Mouse (Mus musculus): ENCODE measurements around the gene Plxnc1.

The Plxnc1 gene

DNA sequence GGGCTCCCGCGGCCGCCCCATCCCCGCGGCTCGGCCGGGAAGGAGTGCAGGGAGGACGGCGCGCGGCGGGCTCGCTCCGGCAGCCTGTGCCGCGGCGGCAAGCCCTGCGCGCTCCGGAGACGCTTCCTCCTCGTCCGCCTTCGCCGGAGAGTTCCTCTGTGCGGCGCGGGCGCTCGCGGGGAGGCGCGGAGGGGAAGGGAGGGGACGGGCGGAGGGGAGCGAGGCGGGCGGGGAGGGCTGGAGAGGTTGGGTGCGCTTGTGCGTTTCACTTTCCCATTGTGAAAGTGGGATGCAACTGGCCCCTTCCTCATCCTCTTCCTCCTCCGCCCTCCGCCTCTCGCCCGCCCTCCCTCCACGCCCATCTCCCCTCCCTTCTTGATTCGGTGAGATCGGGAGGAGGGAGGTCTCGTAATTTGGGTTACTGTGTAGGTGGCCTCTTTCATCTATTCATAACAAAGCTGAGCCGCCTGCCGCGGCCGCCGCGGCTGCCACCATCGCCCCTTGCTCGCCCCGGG is at the start of gene Plxnc1:
Gene Plxnc1 (minus strand): TSS at position 145 of the 515 bp plus-strand sequence.
- peak; percentile 10 to 19 for DNase-seq (ENCODE audit: low read depth in 2 of 2, low spot score in 2 of 2)

DNA sequence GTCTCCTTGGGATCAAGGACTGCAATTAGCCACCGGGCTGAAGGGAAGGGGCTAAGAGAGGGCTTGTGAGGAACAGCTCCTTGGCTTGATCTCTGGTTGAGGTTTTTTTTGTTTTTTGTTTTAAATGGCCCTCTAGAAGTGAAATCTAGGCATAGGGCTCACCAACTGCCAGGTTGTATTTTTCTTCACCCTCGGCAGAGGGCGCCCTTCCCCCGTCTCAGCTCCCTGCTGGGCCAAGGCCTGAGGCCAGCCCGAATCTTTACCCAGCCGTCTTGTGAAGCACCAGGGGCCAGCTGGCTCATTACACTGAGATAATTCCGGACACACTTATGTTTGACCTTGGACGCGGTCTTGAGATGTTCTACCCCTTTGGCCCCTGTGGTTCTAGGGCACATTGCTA is 47.5 kb upstream of the Plxnc1 start:
- DNase-seq (ENCODE audit: low read depth in 2 of 2, low spot score in 2 of 2) = peak; percentile 37 to 66

DNA sequence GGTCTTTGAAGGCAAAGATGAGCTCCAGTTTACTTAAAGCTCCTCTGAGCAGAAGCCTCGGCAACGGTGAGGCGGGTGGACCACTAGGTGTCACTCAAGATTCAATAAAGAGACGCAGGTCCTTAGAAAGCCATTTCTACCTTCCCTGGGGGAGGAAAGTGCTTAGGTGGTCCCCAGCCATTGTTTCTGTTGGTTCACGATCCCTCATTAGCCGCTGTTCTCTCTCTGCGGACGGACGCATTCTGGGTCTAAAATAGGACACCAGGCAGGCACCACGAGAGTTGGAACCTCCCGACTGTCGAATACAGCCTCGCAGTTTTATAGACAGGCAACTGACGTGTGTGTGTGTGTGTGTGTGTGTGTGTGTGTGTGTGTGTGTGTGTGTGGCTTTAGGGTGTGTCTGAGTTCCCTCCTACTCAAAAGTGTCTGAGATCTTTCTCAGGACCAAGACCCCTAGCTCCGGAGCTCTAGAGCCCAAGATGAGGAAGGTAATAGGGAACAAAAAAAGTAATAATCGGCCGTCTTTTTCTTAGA is 47.0 kb upstream of the Plxnc1 start:
- DNase-seq (ENCODE audit: low read depth in 2 of 2, low spot score in 2 of 2) = peak; percentile 37 to 55

DNA sequence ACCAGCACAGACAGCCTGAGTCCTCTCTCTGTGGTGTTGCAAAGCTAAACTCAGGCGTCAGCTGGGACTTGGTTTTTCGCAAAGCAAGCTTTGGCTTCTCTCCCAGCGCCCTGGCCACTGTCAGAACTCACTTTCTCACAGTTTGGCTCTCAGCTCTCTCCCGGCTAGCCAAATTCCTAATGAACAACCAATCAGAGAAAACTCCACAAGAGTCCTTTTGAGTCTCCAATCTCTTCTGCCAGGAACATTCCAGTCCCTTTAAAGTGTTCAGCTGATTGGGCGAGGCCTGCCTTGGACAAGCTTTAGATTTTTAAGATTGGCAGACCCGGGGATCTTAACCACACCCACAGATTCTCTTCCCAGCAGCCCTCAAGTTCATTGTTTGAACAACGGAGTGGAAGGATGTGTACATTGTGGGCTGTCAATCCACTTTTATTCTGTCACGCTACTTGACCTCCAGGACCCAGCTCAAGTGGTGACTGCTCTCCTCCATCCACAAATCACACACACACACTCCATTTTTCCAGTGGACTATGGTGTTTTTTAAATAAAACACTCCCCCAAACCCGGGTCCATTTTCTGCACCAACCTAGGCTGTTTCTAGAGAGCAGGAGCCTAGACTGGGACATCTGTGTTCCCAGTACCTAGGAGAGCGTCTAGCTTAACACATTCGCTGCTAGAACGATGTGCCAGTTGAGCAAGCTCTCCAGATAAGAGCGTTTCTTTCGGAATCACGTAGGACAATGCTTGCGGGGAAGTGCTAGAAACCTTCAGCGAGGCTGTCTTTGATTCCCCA is 46.3 kb upstream of the Plxnc1 start:
- DNase-seq (ENCODE audit: low read depth in 2 of 2, low spot score in 2 of 2) = no peak

DNA sequence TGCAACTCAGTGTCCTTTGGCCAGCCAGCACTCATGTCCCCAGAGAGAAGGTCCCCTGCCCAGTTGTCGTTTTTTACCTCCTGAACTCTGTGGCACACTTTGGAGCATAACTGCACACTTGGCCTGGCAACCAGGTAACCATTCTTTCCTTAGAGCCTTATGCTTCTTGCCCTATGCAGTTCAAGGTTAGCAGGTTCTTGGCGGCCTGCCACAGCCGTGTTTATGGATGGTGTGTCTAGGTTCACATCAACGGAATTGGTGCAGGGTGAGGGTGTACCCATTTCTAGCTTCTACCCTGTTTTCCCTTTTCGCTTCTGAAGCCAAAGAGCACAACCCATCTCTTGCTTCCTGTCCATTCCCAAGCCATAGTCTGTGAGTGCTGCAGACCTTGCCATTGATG is 44.7 kb upstream of the Plxnc1 start:
- no peak for DNase-seq (ENCODE audit: low read depth in 2 of 2, low spot score in 2 of 2)

DNA sequence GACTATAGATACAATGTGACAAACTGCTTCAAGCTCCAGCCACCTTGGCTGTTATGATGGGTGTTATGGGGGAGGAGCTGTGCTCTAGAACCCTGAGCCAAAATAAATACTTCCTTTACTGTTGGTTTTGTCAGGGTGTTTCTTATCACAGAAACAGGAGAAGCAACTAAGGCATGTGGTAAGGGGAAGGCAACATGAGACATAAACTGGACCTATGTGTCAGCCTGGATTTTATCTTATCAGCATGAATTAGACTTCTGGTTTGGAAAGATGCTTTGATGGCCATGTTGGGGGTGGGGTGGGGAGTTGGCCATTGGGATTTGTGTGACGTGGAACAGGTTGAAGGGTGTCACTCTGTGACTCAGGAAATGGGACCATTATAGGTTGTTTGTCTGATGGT is 40.5 kb upstream of the Plxnc1 start:
- no peak for DNase-seq (ENCODE audit: low read depth in 2 of 2, low spot score in 2 of 2)

DNA sequence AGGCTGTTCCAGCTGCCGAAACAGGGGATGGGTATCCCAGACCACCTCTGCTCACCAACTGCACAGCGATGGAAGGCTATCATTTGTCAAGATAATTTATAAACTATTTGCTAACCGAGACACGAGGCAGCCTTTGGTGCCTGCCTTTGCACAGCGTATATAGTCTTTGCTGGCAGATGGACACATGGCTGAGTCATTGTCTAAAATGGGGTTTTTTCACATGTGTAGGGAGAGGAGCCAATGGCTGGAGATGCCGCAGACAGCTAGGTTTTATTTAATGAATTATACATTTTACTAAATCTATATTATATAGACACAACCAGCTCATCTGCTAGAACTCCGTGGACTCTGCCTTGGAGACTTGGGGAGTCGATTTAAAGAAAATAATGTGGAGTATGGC is 37.9 kb upstream of the Plxnc1 start:
- DNase-seq (ENCODE audit: low read depth in 2 of 2, low spot score in 2 of 2) = no peak

DNA sequence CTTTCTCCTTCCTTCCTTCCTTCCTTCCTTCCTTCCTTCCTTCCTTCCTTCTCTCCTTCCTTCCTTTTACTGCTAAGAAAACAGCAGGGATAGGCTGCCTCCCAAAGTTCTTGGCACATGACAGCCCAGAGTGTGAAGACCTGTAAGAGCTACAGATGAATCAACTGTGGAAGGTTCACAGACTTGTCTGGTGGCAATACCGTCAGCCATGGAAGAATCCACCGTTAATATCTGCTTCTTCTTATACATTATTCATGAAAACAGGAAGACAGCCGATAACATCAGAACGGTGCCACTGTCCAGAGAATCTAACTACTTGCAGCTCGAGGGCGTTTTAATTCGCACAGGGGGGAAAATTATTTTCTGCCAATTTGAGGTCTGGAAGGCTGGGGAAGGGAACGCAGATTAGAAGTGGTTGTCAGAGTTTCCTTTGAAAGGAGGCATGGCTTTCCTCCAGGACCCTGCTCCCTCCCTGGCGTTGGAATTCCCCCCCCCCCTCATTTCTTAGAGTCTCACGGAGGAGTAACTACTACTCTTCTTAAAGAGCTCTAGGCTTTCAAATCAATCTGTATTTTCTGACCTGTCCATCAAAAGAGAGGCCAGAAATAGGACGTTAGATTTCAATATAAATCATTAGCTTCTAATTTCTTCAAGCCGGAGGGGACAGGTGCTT is 37.0 kb upstream of the Plxnc1 start:
- no peak for DNase-seq (ENCODE audit: low read depth in 2 of 2, low spot score in 2 of 2)

DNA sequence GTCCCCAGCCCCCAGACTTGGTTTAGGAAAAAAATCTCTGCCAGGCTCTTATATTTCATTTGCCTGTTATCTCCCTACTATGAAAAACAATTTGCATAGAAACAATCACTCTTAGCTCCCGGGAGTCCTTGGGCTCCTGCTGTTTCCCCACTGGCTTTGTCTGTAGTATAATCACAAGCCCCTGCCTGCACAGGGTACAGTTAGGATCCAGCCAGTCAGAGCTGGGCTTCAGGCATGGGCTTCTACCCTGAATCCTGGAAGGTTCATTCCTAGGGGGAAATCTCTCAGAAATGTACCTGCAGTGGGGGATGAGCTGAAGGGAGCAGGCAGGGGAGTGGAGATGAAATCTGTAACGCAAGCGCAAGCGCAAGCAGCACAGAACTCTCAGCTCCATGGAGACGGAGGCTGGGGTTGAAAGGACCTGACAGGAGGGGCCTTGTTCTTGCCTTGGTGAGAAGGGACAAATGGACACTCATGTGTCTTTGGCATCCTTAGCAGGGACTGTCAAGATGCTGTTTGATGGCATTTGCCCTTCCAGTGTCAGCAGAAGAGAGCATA is 33.7 kb upstream of the Plxnc1 start:
- no peak for DNase-seq (ENCODE audit: low read depth in 2 of 2, low spot score in 2 of 2)

DNA sequence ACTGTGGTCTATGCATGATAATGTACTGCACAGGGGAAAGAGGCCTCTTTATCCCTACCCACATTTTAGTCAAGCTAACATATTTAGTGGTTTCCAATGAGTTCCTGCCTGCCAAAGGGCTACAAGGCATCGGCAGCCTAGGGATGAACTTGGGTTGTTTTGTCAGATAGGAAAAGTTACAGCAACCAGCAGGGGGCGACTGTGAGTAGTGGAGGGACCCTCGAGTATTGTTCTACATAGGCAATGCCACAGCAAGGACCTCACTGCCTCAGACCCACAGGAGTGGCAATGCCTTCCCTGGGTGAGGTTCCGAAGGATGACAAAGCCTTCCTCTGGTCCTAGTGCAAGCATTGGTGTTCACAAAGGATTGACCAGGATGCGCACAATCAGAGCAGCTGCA is 31.7 kb upstream of the Plxnc1 start:
- DNase-seq (ENCODE audit: low read depth in 2 of 2, low spot score in 2 of 2) = peak; percentile 6 to 23

DNA sequence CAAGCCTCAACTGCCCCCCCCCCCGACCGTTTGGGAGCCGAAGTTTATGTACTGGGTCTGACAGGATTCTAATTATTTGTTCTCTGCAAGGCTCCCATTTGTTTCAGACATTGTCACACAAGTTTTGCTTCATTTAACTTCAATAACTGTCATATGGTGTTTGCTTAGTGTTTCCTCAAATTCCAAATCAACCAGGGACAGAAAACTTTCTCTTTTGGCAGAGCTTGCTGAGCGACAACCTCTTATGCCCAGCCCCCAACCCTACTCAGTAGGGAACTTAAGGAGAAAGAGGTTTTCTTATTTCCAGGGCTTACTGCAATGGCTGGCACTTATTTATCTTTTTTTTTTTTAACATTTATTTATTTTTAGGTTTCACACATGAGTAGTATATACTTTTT is 30.5 kb upstream of the Plxnc1 start:
- no peak for DNase-seq (ENCODE audit: low read depth in 2 of 2, low spot score in 2 of 2)

DNA sequence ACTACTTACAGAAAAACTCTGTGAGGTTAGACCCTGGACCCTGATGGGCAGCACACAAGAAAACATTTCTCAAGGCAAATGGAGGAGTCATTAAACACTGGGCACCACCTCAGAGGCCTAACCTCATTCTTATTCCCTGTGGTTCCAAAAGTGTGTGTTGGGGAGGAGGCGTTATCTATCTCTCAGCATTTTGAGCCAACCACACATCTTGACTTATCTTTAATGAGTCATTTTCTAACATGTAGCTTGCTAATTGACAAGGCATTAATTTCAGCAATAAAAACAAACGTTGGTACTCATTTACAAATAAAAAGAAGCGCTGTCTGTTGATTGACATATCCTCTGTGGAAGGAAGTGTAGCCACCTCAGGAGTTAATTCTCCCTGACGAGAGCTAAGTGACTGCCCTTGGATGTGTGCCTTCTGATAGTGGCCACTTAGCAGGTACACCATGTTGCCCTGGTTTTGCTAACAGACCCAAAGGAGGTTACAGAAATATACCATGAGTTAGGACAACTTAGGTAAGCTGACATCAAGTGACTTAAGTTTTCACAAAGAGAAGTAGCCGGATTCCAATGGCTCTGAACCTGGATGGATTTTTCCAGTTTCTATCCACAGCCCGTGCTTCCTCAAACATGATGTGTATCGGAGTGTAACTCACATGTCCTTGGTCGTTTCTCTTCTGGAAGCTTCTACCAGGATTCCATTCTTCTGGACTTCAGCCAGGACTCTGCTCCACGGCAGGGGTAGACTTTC is 29.9 kb upstream of the Plxnc1 start:
- no peak for DNase-seq (ENCODE audit: low read depth in 2 of 2, low spot score in 2 of 2)

DNA sequence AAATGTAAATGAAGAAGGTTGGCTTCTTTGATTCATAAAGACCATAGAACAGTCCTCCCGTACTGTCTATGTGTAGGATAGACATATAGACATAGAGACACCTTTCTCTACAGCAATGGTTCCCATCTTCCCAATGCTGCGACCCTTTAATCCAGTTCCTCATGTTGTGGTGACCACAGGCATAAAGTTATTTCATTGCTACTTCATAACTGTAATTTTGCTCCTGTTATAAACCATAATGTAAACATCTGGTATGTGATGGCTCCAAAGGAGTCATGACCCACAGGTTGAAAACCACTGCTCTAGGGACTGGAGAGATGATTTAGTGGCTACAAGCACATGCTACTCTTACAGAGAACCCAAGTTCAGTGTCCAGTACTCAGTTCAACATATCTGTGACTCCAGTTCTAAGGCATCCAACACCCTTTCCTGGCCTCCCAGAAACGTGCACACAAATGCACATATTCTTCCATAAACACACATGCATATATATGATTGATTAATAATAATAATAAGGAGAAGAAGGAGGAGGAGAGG is 27.1 kb upstream of the Plxnc1 start:
- no peak for DNase-seq (ENCODE audit: low read depth in 2 of 2, low spot score in 2 of 2)

DNA sequence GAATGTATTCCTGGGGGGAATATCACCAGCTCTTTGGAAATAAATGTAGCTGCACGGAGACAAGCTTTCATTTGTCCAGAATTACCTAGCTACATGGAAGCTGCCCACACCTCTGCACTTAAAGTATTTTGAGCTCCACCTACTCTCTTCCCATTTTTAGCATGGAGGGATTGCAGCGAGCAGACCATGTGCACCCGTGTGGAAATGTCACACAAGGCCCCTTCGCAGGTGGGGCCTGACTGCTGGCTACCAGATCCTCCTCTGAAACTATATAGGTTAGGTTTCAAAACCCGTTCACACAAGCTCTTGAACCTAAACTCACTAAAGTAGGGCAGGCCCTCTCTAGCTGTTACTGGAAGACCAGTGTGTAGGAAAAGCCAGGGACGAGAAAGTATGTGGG is 25.6 kb upstream of the Plxnc1 start:
- no peak for DNase-seq (ENCODE audit: low read depth in 2 of 2, low spot score in 2 of 2)

DNA sequence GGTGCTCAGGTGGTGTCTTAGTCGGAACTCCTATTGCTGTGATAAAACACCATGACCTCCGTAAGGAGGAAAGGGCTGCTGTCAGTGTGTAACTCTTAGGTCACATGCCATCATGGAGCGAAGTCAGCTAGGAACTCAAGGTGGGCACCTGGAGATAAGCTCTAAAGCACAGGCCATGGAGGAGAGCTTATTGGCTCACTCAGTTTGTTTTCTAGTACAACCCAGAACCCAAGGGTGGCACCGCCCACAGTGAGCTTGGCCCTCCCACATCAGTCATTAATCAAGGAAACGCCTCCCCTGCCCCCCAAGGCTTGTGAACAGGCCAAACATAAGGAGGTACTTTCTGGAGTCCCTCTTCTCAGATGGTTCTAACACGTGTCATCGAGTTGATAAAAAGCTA is 22.8 kb upstream of the Plxnc1 start:
- DNase-seq (ENCODE audit: low read depth in 2 of 2, low spot score in 2 of 2) = no peak

DNA sequence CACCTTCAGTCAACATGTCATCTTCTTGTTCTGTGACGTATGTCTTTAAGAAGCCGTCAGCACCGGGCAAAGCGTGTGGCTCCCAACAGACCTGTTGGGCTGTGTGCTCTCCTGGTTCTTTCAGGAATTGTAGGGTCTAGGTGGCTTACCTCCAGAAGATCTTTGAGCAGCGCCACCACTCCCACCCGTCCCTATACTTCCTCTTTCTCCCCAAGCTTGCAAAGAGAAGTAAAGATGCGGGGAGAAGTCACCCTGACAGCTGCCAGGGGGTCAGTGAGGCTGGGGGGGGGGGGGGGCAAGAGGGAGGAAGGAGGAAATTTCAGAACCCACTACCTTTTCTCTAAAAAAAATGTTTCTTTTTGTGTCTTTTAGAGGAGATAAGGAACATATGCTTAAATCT is 22.2 kb upstream of the Plxnc1 start:
- DNase-seq (ENCODE audit: low read depth in 2 of 2, low spot score in 2 of 2) = no peak

DNA sequence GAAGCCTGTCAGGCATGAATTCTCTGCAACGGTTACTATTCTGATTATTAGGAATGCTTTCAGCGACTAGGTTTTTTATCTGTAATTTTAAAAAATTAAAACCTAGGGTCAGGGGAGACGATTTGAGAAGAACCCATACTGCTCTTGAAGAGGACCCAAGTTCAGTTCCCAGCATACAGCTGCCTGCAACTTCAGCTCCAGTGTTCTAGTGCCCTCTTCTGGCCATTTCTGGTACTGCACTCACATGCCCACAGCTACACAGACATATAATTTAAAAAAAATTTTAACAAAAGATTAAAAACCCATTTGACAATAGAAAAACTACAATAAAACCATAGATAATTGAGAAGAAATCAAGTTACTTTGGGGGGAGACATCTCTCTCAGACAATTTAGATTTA is 20.5 kb upstream of the Plxnc1 start:
- DNase-seq (ENCODE audit: low read depth in 2 of 2, low spot score in 2 of 2) = peak in 1 of 2 experiments; percentile 30

DNA sequence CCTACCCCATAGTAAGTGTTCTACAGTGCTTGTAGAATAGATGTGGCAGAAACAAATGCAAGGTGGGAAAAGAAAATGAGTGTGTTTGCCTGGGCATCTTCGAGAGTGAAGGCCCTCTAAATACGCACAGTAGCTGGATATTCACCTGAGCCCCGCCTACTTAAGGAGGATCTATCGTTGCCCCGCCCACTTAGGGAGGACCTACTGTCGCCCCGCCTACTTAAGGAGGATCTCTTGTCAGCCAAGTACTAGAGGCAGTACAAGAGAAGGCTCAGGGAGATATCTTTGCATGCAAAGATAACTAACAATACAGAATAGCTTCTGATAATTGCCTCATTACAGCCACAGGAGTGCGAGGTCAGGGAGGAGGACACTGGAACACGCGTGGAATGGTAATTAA is 17.4 kb upstream of the Plxnc1 start:
- DNase-seq (ENCODE audit: low read depth in 2 of 2, low spot score in 2 of 2) = no peak

DNA sequence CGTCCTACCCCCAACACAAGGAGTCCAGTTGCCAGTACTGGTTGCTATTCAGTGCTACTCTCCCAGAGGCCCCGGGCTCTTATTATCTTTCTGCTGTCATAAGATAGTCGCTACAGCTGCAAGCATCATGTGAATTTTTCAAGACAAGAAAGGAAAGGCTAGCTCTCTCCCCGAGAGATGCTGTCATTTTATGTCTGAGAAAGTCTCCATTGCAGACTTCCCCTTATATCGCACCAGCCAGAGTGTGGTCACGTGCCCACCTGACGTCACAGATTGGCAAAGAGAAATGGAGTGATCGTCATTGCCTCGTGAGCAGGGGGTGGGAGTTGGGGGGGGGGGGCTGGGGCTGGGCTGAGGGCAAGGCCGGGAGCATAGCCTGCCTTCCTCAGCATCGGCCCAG is 16.6 kb upstream of the Plxnc1 start:
- no peak for DNase-seq (ENCODE audit: low read depth in 2 of 2, low spot score in 2 of 2)

DNA sequence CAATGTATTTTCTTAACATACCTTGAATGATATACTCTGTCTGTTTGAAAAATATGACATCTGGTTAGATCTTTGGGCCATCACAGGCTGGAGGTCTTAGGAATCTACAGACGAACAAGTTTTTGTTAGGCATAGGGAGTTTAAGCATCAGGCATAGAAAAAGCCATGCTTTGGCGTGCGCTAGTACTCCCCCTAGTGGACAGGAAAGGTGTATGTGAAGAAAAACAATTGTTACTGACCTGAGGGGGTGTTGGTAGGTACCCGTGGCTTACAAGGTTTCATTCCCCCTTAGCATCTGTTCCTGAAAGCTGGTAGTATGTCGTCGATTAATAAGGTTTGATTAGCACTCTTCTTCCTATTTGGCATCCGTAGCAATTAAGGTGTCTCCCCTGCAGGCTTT is 13.7 kb upstream of the Plxnc1 start:
- DNase-seq (ENCODE audit: low read depth in 2 of 2, low spot score in 2 of 2) = peak; percentile 42 to 59

DNA sequence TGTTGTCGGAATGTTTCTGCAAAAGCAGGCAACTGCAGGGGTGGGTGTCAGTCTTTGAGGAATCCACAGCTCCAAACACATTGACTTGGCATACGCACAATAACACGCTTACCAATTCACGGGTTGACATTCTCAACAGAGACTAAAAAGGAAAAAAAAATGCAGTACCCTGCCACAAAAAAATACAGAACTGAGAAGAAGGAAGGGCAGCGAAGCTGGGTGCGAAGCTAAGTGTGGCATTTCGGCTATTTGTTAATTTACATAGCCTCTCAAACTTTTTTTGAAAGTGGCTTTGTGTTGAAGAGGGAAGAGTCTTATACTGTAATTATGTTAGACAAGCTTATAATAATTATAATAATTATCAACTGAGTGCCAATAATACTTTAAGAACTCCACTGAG is 13.1 kb upstream of the Plxnc1 start:
- no peak for DNase-seq (ENCODE audit: low read depth in 2 of 2, low spot score in 2 of 2)
